Mouse (Mus musculus) CH12.LX (cell line): ENCODE measurements around the gene Pld2. TPM values are rescaled to one million over a fixed set of nuclear protein-coding genes. Genes with fewer than 3 reads are reported as not detected.

Experiments
- DNase-seq: peaks from one replicate; pipeline ENCODE4 v3.0.0-alpha.2; 2013; ENCODE audit errors: extremely low read depth
- H3K27ac ChIP-seq: 2 replicates; pipeline ENCODE4 v1.5.1; 2012; ENCODE audit warnings: low read depth, mild to moderate bottlenecking, control low read depth, moderate library complexity; ENCODE audit not compliant: insufficient read depth
- H3K27me3 ChIP-seq: replicated peaks from 2 replicates; pipeline ENCODE3; 2012; ENCODE audit warnings: inconsistent platforms
- H3K36me3 ChIP-seq, 2 experiments: replicated peaks in 1 of 2; 2 replicates each; pipeline versions ENCODE3 to v1.6.1; 2012; ENCODE audit warnings: inconsistent platforms in 1 of 2, low read length in 1 of 2, mild to moderate bottlenecking in 1 of 2, mixed read lengths in 1 of 2, moderate library complexity in 1 of 2; ENCODE audit not compliant: control insufficient read depth in 1 of 2, insufficient read depth in 1 of 2
- H3K4me1 ChIP-seq, 2 experiments: 2 replicates each; pipeline ENCODE4 v1.6.1; 2012; ENCODE audit warnings: inconsistent platforms in 1 of 2, moderate library complexity in 1 of 2; ENCODE audit not compliant: insufficient read depth in 2 of 2, control insufficient read depth in 1 of 2
- H3K4me2 ChIP-seq: 2 replicates; pipeline ENCODE4 v1.6.1; 2012; ENCODE audit warnings: low read depth, mild to moderate bottlenecking, control low read depth; ENCODE audit not compliant: poor library complexity, insufficient read depth, severe bottlenecking
- H3K4me3 ChIP-seq, 3 experiments: fragments of 150-350 bp in 1 of 3; sonication (generic) in 1 of 3; replicated peaks in 1 of 3; 2 replicates each; pipeline versions ENCODE3 to v1.5.1; 2011 to 2012; ENCODE audit warnings: low read depth in 2 of 3, low read length in 2 of 3, mild to moderate bottlenecking in 2 of 3, moderate library complexity in 2 of 3, control low read depth in 1 of 3, improper control_type of control experiment in 1 of 3, inconsistent platforms in 1 of 3, mixed read lengths in 1 of 3; ENCODE audit not compliant: poor library complexity in 1 of 3
- H3K79me2 ChIP-seq: replicated peaks from 2 replicates; pipeline ENCODE4 v1.6.1; 2012; ENCODE audit warnings: mild to moderate bottlenecking, moderate library complexity; ENCODE audit not compliant: control insufficient read depth, poor library complexity, insufficient read depth, severe bottlenecking; ENCODE audit errors: extremely low read depth
- H3K9ac ChIP-seq: 2 replicates; pipeline ENCODE4 v1.6.1; 2012; ENCODE audit warnings: low read depth, mild to moderate bottlenecking, control low read depth, moderate library complexity; ENCODE audit not compliant: insufficient read depth
- H3K9me3 ChIP-seq: replicated peaks from 2 replicates; pipeline ENCODE3; 2012; ENCODE audit warnings: low read length, inconsistent platforms, mixed read lengths
- BHLHE40 ChIP-seq: IDR thresholded peaks from 2 replicates; pipeline ENCODE4 v1.6.1; 2011; ENCODE audit warnings: mild to moderate bottlenecking, low read depth, low read length, improper control_type of control experiment
- CHD2 ChIP-seq: IDR thresholded peaks from 2 replicates; pipeline ENCODE4 v1.6.1; 2011; ENCODE audit warnings: low read length, improper control_type of control experiment
- CTCF ChIP-seq, 2 experiments: IDR thresholded peaks in 1 of 2; conservative IDR thresholded peaks in 1 of 2; 2 replicates each; pipeline ENCODE4 v1.5.1; 2011 to 2012; ENCODE audit warnings: low read depth in 2 of 2, low read length in 2 of 2, improper control_type of control experiment in 1 of 2, inconsistent platforms in 1 of 2, mild to moderate bottlenecking in 1 of 2, moderate library complexity in 1 of 2
- E2F4 ChIP-seq: IDR thresholded peaks from 2 replicates; pipeline ENCODE4 v1.6.1; 2011; ENCODE audit warnings: low read depth, low read length, improper control_type of control experiment; ENCODE audit not compliant: insufficient replicate concordance
- ETS1 ChIP-seq: conservative IDR thresholded peaks from 2 replicates; pipeline ENCODE4 v1.6.1; 2012; ENCODE audit warnings: low read depth, mild to moderate bottlenecking, inconsistent platforms, low read length, improper control_type of control experiment, moderate library complexity
- HCFC1 ChIP-seq: IDR thresholded peaks from 2 replicates; pipeline ENCODE4 v1.6.1; 2012; ENCODE audit warnings: low read depth, mild to moderate bottlenecking, inconsistent platforms, low read length, improper control_type of control experiment
- IRF4 ChIP-seq: IDR thresholded peaks from 2 replicates; pipeline ENCODE4 v1.6.1; 2014; ENCODE audit warnings: low read depth, mild to moderate bottlenecking, inconsistent platforms, low read length, improper control_type of control experiment
- JUND ChIP-seq: conservative IDR thresholded peaks from 2 replicates; pipeline ENCODE4 v1.6.1; 2011; ENCODE audit warnings: low read depth, low read length, improper control_type of control experiment
- MAX ChIP-seq: IDR thresholded peaks from 2 replicates; pipeline ENCODE4 v1.6.1; 2011; ENCODE audit warnings: low read length, improper control_type of control experiment
- MEF2A ChIP-seq: IDR thresholded peaks from 2 replicates; pipeline ENCODE4 v1.6.1; 2014; ENCODE audit warnings: low read depth, mild to moderate bottlenecking, inconsistent platforms, low read length, improper control_type of control experiment, borderline replicate concordance
- MXI1 ChIP-seq: IDR thresholded peaks from 2 replicates; pipeline ENCODE4 v1.6.1; 2011; ENCODE audit warnings: mild to moderate bottlenecking, low read depth, low read length, improper control_type of control experiment
- NELFE ChIP-seq: IDR thresholded peaks from 2 replicates; pipeline ENCODE4 v1.6.1; 2011; ENCODE audit warnings: low read depth, low read length, improper control_type of control experiment
- PAX5 ChIP-seq: IDR thresholded peaks from 2 replicates; pipeline ENCODE4 v1.6.1; 2012; ENCODE audit warnings: low read length, inconsistent platforms, mixed read lengths
- POLR2A ChIP-seq: IDR thresholded peaks from 2 replicates; pipeline ENCODE4 v1.6.1; 2011; ENCODE audit warnings: low read depth, mild to moderate bottlenecking, improper control_type of control experiment, low read length
- RAD21 ChIP-seq: IDR thresholded peaks from 2 replicates; pipeline ENCODE4 v1.6.1; 2011; ENCODE audit warnings: low read depth, mild to moderate bottlenecking, low read length, improper control_type of control experiment, moderate library complexity
- RCOR1 ChIP-seq: conservative IDR thresholded peaks from 2 replicates; pipeline ENCODE4 v1.6.1; 2012; ENCODE audit warnings: low read depth, mild to moderate bottlenecking, inconsistent platforms, low read length, improper control_type of control experiment
- SMC3 ChIP-seq: IDR thresholded peaks from 2 replicates; pipeline ENCODE4 v1.6.1; 2011; ENCODE audit warnings: low read depth, low read length, improper control_type of control experiment
- UBTF ChIP-seq: IDR thresholded peaks from 2 replicates; pipeline ENCODE4 v1.6.1; 2012; ENCODE audit warnings: low read depth, mild to moderate bottlenecking, inconsistent platforms, low read length, improper control_type of control experiment, moderate library complexity
- USF1 ChIP-seq: IDR thresholded peaks from 2 replicates; pipeline ENCODE4 v1.6.1; 2014; ENCODE audit warnings: low read depth, mild to moderate bottlenecking, inconsistent platforms, low read length, improper control_type of control experiment
- ZC3H11A ChIP-seq: IDR thresholded peaks from 2 replicates; pipeline ENCODE4 v1.6.1; 2012; ENCODE audit warnings: low read depth, mild to moderate bottlenecking, inconsistent platforms, low read length, improper control_type of control experiment
- ZMIZ1 ChIP-seq: IDR thresholded peaks from 2 replicates; pipeline ENCODE4 v1.6.1; 2012; ENCODE audit warnings: low read depth, mild to moderate bottlenecking, inconsistent platforms, low read length, improper control_type of control experiment
- ZNF384 ChIP-seq: IDR thresholded peaks from 2 replicates; pipeline ENCODE4 v1.6.1; 2012; ENCODE audit warnings: low read depth, low read length, improper control_type of control experiment, inconsistent platforms
- dilution Hi-C: fragments of 300-500 bp; cut with MboI; formaldehyde crosslinking; loops from 2 replicates; pipeline ENCODE4 v1.14.3; 2020; ENCODE audit warnings: low sequenced_read_pairs; ENCODE audit not compliant: extremely low pct_unique_long_range_greater_than_20kb, extremely low pct_ligation_motif_present
- in situ Hi-C: fragments of 300-500 bp; cut with MboI; formaldehyde crosslinking; loops from 3 replicates; pipeline ENCODE4 v1.14.3; 2019; ENCODE audit warnings: low sequenced_read_pairs, low pct_ligation_motif_present, low pct_unique_long_range_greater_than_20kb, mixed read lengths
- polyA plus RNA-seq: library from polyadenylated mRNA; unstranded; fragments of >175 nt; gene quantifications from 2 replicates; pipeline ENCODE4 v1.2.1, GENCODE M21; 2012; ENCODE audit warnings: low read depth; ENCODE audit not compliant: insufficient read length
- total RNA-seq, 2 experiments: library from RNA; depleted of rRNA; stranded (reverse); fragments of 300-350 nt in 1 of 2; fragments of >200 nt in 1 of 2; gene quantifications; 2 replicates each; pipeline ENCODE4 v1.2.3; 2012 to 2014

Gene Pld2
- total and polyA plus RNA-seq, 3 experiments = 3.4 to 6.7 (median 4.8) TPM

- Histone ChIP-seq H3K4me3 (no peak overlapping the region), H3K9me3 (no peaks in the 10 kb centered on the region), H3K27ac (no peak overlapping the region), H3K79me2 (no peaks in the 10 kb centered on the region), H3K36me3 (peaks cover 0 to 57% of the 10 kb centered on the region in 2 experiments), H3K27me3 (no peaks in the 10 kb centered on the region), H3K9ac (no peak overlapping the region), H3K4me1 (no peaks in the 10 kb centered on the region), H3K4me2 (no peak overlapping the region)
- TF ChIP-seq HCFC1 (no peak), UBTF (no peak), POLR2A (no peak), NELFE (no peak), USF1 (no peak), BHLHE40 (no peak), MXI1 (no peak), ZNF384 (no peak), ETS1 (no peak), ZC3H11A (no peak), RCOR1 (no peak), MAX (no peak), MEF2A (no peak)
- in situ Hi-C loops (no loop called here), dilution Hi-C loops (no loop called here)
- no peak for DNase-seq
Observed at GRCm38 (mm10) chr11:70553940-70554339, 14.1 kb downstream of the Pld2 start.

GRCm38 (mm10) chr11:70557545-70557944 lies 17.7 kb downstream of the Pld2 start:
- no peaks in the 10 kb centered on the region for H3K27me3 ChIP-seq
- dilution Hi-C loops = no loop called here
- TF ChIP-seq JUND (no peak), ZC3H11A (no peak), NELFE (no peak), IRF4 (no peak), CHD2 (no peak), CTCF (conservative IDR thresholded peaks at IDR 0.05 in 1 of 2, IDR thresholded peaks at IDR 0.05 in 1 of 2; ENCODE audit: low read depth in 2 of 2, low read length in 2 of 2) (peak in 1 of 2 experiments; percentile 58; a peak in 2 of 4 replicates), RAD21 (peak; percentile 49), USF1 (no peak), RCOR1 (no peak), E2F4 (no peak), PAX5 (no peak), SMC3 (peak; percentile 47), UBTF (no peak), ZMIZ1 (no peak), ZNF384 (no peak)
- TF ChIP-seq, all 38 proteins: peak for 3
- Histone ChIP-seq H3K9ac (no peak overlapping the region), H3K9me3 (no peaks in the 10 kb centered on the region), H3K36me3 (peaks cover 0 to 43% of the 10 kb centered on the region in 2 experiments), H3K4me3 (no peak overlapping the region), H3K4me1 (peaks cover 2 to 14% of the 10 kb centered on the region in 2 experiments; a peak in 3 of 4 replicates), H3K79me2 (no peaks in the 10 kb centered on the region), H3K4me2 (no peak overlapping the region), H3K27ac (no peak overlapping the region)
- no peak for DNase-seq
- in situ Hi-C loops = loop anchor here (5.0 kb wide), 1 partner anchor 45 kb away; no protein-coding TSS in a partner anchor
